Mouse (Mus musculus): Measurements from ENCODE around the gene 5330417C22Rik.
"Not testable (repeated sequence)": the region's sequence is repeated elsewhere in the genome, so short reads cannot be mapped to it uniquely, and the experiment has no call there.

The 5330417C22Rik gene

DNA sequence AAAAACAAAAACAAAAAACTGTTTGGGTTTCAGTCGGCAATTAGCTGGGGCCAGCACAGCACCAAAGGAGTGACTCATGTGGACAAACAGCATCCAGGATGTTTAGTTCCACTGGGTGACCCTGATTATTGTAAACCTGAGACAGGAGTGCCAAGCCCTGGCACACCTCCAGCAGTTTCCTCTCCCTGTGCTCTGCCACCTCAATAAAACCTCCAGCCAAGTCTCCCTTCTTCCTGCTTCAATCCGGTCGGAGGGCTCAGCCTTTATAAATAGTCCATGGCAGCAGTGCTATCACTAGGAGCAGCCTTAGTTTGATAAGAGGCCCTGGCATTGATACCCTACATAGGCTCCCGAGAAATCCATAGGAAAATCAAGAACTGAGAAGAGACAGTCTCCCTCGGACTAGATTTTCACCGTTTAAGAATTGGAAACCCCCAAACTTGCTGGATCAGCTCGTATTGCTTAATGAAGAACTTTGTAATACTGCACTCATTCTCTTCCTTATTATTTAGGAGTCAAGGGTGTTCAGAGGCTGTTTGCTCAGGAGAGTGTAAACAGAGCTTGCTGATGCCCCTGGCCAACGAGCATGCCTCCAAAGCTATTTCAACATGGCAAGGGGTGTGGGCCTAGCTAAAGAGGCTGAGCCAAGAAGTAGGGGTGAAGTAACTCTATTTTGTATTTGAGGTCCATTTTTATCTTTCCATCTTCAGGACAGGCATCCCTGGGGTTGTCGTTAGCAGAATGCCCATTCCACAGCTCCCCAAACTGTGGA, 3.0 kb downstream of the 5330417C22Rik start:
- DNase-seq (ENCODE audit: low read depth, low spot score): no peak

DNA sequence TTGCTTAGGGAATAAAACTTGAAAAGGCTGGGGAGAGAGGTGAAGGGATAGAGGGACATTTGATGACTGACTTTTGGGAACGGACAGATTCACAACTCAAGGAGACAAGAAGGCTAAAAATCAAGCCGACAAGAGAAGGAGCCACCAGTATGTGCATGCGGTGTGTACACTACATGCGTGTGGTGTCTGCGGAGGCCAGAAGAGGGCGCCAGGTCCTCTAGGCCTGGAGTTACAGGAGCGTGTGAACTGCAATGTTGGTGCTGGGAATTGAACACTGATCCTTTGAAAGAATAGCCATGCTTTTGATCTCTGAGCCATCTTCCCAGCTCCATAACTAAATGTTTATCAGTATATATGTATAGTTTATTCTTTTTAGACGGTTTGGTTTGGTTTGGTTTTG, 7.8 kb downstream of the 5330417C22Rik start:
- DNase-seq (ENCODE audit: low read depth, low spot score): no peak

GRCm38 (mm10) chr3:108523415-108523814, 12.9 kb downstream of the 5330417C22Rik start:
- no peak for DNase-seq (ENCODE audit: low read depth, low spot score)

- no peak for DNase-seq (ENCODE audit: low read depth, low spot score)
These were observed 18.1 kb downstream of the 5330417C22Rik start for GRCm38 (mm10) chr3:108518276-108518675.

DNA sequence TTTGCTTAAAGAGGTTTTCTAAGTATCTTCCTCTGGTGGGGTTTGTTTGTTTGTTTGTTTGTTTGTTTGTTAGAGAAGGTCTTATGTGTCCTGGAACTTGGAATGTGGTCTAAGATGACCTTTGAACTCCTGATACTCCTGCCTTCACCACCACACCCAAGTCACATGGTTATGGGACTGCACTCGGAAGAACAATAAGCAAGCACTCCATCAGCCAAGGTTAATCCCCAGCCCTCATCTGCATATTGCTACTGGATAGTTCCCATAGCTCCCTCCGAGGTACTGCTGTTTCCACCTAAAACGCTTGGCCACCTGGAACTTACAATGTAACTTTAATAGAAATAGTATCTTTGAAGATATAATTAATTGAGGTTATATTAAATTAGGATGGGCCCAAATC, 22.9 kb downstream of the 5330417C22Rik start:
- no peak for DNase-seq (ENCODE audit: low read depth, low spot score)

GRCm38 (mm10) chr3:108510716-108511483, 25.4 kb downstream of the 5330417C22Rik start:
- no peak for DNase-seq (ENCODE audit: low read depth, low spot score)

GRCm38 (mm10) chr3:108510156-108510555, 26.2 kb downstream of the 5330417C22Rik start:
- no peak for DNase-seq (ENCODE audit: low read depth, low spot score)

DNA sequence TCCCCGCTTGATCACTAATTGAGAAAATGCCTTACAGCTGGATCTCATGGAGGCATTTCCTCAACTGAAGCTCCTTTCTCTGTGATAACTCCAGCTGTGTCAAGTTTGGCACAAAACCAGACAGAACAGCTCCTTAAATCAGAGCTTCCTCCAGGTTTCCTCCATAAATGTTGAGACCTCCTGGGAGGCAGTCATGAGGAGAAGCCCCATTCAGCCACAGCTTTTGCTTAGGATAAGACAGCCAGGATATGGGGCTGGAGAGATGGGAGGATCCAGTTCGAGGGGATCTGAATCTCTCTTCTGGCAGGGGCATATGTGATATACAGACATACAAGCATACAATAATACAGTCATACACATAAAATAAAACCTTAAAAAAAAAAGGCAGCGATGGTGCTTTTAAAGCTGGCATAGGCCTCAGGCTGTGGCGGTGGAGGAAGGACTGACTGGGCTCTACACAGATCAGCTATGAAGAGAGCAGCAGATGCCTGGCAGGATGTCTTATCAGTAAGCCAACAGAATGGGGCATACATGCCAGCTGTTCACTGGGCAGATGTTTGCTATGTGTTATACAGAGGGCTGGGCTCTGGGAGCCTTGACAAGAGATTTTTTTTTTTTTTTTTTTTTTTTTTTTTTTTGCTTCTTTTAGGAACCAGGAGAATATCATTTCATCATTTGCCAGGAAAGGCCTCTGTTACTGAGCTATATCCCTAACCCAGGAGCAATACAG, 27.4 kb downstream of the 5330417C22Rik start:
- DNase-seq (ENCODE audit: low read depth, low spot score): no peak

- no peak for DNase-seq (ENCODE audit: low read depth, low spot score)
These were observed 32.4 kb downstream of the 5330417C22Rik start for GRCm38 (mm10) chr3:108503908-108504307.

GRCm38 (mm10) chr3:108501411-108501810, 34.9 kb downstream of the 5330417C22Rik start:
- not testable (repeated sequence) for DNase-seq (ENCODE audit: low read depth, low spot score)

GRCm38 (mm10) chr3:108499826-108500225, 36.5 kb downstream of the 5330417C22Rik start:
- DNase-seq (ENCODE audit: low read depth, low spot score): no peak

DNA sequence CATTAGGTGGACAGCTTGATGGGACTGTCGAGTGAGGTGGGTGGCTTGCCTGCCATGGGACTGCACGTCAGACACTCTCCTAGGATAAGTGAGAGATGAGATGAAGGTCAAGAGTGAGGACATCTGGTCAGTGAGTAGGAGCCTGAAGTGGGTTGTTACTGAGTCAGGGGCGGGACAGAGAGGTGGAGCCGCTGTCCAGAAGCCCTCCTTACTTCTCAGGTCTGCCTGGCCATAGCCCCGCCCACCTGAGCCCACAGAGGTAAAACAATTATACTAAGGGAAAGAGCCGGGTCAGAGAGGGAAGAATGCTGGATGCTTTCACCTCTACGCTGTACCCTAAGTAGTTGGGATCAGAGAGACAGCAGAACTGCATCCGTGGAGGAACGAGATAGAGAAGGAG, 38.7 kb downstream of the 5330417C22Rik start:
- DNase-seq (ENCODE audit: low read depth, low spot score): no peak

DNA sequence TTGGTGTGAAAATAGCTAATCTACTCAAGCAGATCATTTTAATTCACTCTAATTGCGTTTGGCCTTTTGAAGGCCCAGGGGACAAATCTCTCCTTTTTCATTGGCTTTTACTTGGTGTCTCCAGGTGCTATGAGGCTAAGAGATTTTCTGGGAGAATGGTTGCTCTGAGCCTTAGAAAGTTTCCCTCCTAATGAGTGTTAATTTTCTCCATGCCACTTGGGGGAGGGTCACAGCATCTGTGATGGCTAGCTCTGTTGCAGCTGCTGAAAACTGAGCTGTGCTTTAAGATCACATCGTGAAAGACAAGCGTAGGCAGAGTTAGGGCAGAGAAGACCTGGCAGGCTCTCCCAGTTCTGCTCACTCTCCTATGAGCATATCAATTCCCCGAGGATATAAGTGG, 40.9 kb downstream of the 5330417C22Rik start:
- peak; percentile 56 for DNase-seq (ENCODE audit: low read depth, low spot score)

DNA sequence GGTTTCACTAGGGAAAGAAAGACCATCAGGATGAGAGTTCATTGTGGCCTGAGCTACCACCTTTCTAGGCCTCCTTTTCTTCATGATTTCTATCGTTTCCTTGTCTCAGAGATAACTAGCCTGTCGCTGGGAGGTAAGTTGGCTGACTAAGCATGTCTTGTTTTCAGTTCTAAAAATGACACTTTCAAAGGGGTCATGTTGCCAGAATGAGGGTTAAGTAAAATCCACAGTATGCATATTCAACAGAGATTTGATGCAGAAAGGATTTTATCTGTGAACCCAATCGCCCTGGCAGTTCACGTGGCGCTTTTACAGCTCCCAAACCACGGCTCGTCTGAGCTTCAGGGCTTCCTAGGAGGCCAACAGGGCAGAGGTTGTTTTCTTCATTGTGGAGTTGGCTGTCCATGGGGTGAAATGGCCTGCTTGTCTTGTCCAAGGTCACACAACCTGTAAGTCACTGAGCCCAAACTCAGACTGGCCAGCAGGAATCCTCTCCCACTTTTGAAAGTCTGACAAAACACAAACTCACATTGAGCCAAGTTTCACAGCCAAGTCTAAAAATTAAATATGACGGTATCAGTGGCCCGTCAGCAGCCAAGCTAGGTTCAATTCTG, 41.4 kb downstream of the 5330417C22Rik start:
- peak; percentile 27 for DNase-seq (ENCODE audit: low read depth, low spot score)

- no peak for DNase-seq (ENCODE audit: low read depth, low spot score)
These were observed 46.4 kb downstream of the 5330417C22Rik start for GRCm38 (mm10) chr3:108489968-108490367.

GRCm38 (mm10) chr3:108484749-108485148, 51.6 kb downstream of the 5330417C22Rik start:
- DNase-seq (ENCODE audit: low read depth, low spot score): no peak

DNA sequence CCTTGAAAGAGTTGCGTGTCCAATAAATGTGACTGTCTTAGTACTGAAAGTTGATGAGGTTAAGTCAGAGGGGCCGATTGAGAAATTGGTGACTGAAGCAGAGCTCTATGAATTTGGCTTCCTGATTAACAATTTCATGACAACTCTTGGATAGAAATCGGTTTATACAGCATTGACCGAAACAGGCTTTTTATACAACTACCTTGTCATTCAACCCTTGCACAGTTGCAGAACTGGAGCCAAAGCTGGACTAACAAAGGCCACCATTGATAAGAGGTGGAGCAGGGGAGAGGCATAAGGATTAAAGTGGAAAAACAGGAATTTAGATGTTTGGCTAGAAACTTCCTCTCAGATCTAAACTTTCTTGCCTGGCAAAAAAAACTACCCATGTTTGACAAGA, 57.5 kb downstream of the 5330417C22Rik start:
- DNase-seq (ENCODE audit: low read depth, low spot score): no peak

- DNase-seq (ENCODE audit: low read depth, low spot score): peak; percentile 47
These were observed 59.3 kb downstream of the 5330417C22Rik start for GRCm38 (mm10) chr3:108476761-108477619.

- no peak for DNase-seq (ENCODE audit: low read depth, low spot score)
These were observed 60.8 kb downstream of the 5330417C22Rik start for GRCm38 (mm10) chr3:108475496-108475895.

DNA sequence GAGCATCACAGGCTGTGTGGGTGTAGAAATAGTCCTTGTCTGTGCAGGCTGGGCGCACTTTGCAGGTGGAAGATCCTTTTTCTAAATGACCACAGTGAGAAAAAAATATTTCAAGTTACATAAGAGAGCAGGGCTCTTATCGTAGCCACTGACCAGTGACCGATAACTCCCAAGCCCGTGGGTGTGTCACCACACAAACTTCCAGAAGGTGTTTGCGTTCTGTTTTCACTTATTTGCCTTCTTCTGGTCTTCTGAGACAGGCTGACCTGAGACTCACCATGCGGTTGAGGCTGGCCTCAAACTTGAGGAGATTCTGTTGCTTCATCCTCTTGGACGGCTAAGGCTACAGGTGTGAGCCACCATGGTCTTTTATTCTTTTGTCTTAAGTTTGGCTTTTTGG, 61.4 kb downstream of the 5330417C22Rik start:
- DNase-seq (ENCODE audit: low read depth, low spot score): no peak

DNA sequence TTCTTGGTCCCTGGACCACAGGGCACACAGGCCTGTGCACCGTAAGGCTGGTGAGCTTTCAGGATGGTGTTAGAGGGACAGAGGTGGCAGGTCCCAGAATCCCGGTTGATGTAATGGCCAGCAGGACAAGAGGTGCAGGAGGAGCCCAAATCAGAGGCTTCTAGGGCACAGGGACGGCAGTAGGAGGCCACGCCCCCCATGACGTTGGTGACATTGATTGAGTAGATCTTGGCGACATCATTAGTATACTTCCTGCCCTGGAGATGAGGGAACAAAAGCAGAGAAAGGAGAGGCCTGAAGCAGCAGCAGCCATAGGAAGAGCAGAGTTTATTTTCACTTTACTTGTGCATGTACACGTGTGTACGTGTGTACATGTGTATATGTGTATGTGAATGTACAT, 68.6 kb downstream of the 5330417C22Rik start:
- DNase-seq (ENCODE audit: low read depth, low spot score): no peak
